Mouse (Mus musculus) mouse embryonic stem cell (cell line): ENCODE measurements around the gene Gm39566.

Experiments used
- in situ Hi-C, 2 experiments: fragments of 300-500 bp; cut with MboI; formaldehyde crosslinking; loops; 1 replicate in 1 of 2; 3 replicates in 1 of 2; pipeline ENCODE4 v1.14.3; 2019 to 2020; ENCODE audit warnings: low sequenced_read_pairs in 2 of 2, low pct_unique_long_range_greater_than_20kb in 1 of 2, mixed read lengths in 1 of 2; ENCODE audit not compliant: unreplicated experiment in 1 of 2

Gene Gm39566

GRCm38 (mm10) chr11:69801379-69801977, 13.6 kb downstream of the Gm39566 start, which contains the start of gene Fgf11:
Gene Fgf11, minus strand, starts transcription at chr11:69801857.
- in situ Hi-C loops = no loop called here

GRCm38 (mm10) chr11:69800392-69801197, 14.5 kb downstream of the Gm39566 start:
- in situ Hi-C loops = no loop called here

- in situ Hi-C loops = no loop called here
These were observed 15.0 kb downstream of the Gm39566 start for GRCm38 (mm10) chr11:69800138-69800391.

GRCm38 (mm10) chr11:69799394-69800137, 15.5 kb downstream of the Gm39566 start:
- in situ Hi-C loops = no loop called here

GRCm38 (mm10) chr11:69797924-69798323, 17.2 kb downstream of the Gm39566 start:
- in situ Hi-C loops = no loop called here

GRCm38 (mm10) chr11:69795983-69796435, 19.1 kb downstream of the Gm39566 start:
- in situ Hi-C loops = no loop called here

GRCm38 (mm10) chr11:69795168-69795982, 19.7 kb downstream of the Gm39566 start, which contains the start of gene Chrnb1:
Gene Chrnb1, minus strand, starts transcription at chr11:69795943.
- in situ Hi-C loops = no loop called here

- in situ Hi-C loops = no loop called here
These were observed 21.7 kb downstream of the Gm39566 start for GRCm38 (mm10) chr11:69793429-69793828.

- in situ Hi-C loops = no loop called here
These were observed 23.7 kb downstream of the Gm39566 start for GRCm38 (mm10) chr11:69791420-69791819.

- in situ Hi-C loops = no loop called here
These were observed 25.7 kb downstream of the Gm39566 start for GRCm38 (mm10) chr11:69789431-69789830.

GRCm38 (mm10) chr11:69787306-69787705, 27.8 kb downstream of the Gm39566 start:
- in situ Hi-C loops = no loop called here

- in situ Hi-C loops = no loop called here
These were observed 30.3 kb downstream of the Gm39566 start for GRCm38 (mm10) chr11:69784793-69785272.

- in situ Hi-C loops = no loop called here
These were observed 33.3 kb downstream of the Gm39566 start for GRCm38 (mm10) chr11:69781828-69782227.

GRCm38 (mm10) chr11:69778985-69779384, 36.1 kb downstream of the Gm39566 start:
- in situ Hi-C loops = no loop called here

GRCm38 (mm10) chr11:69778258-69778982, 36.7 kb downstream of the Gm39566 start:
- in situ Hi-C loops = no loop called here

GRCm38 (mm10) chr11:69777504-69778257, 37.4 kb downstream of the Gm39566 start:
- in situ Hi-C loops = no loop called here

- in situ Hi-C loops = no loop called here
These were observed 38.6 kb downstream of the Gm39566 start for GRCm38 (mm10) chr11:69776488-69776887.
